Comparison of ENCODE assay signal across 15 mouse cellular contexts in the genomic region with DNA sequence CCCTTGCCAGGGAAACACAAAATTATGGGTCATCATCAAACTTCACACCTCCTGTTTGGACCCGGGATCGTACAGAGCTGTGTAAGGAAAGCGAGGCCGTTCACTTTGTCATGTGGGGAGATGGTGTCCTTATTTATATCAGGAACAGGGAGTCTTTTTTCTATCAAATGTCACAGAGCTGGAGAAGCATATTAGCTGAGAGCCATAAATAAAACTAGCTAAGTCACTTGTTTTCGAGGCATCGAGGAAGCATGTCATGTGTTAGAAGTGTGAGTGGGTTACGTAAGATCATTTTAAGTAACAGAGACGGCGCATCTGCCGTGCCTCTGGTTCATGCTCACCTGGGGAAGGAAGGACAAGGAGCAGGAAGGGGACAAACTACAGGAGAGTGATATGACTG.
"Had no signal": no experiment of that assay in that cellular context is flagged by ENCODE, and none has a peak within 500 bp of the region (broad histone marks: within the 10 kb centered on the region; RNA-seq: fewer than 3 reads in every experiment).

No protein-coding gene starts in this region.

- DNase-seq: lung, adult 2 months; lung, postnatal 14 days; lung, postnatal 36 days; right cerebral cortex, postnatal 14 days; spleen, adult 18-20 months; thymus, adult 18-20 months; thymus, postnatal 14 days; thymus, postnatal 36 days had no signal

- H3K27ac ChIP-seq: lung, embryonic 15.5 days; macrophage; midbrain, embryonic 13.5 days; midbrain, embryonic 15.5 days; neural tube, embryonic 12.5 days had no signal

- H3K4me3 ChIP-seq: lung, embryonic 15.5 days; megakaryocyte, embryonic 14.5 days; midbrain, embryonic 13.5 days; midbrain, embryonic 15.5 days; neural tube, embryonic 12.5 days had no signal

- ATAC-seq: lung, postnatal 0 days; midbrain, embryonic 13.5 days; midbrain, embryonic 15.5 days had no signal
